Mouse (Mus musculus) layer of hippocampus, adult 8-10 months (tissue): ENCODE results near the gene Cfap61. TPM values are rescaled to one million over a fixed set of nuclear protein-coding genes. Genes with fewer than 3 reads are reported as not detected.

Experiments
- DNase-seq, 2 experiments: peaks; one replicate each; pipeline ENCODE4 v3.0.0; 2022; ENCODE audit warnings: low spot score in 2 of 2
- total RNA-seq, 4 experiments: library from RNA; stranded (reverse); gene quantifications; 2 replicates each; pipeline ENCODE4 v1.2.4; 2022

The Cfap61 gene
- total RNA-seq, 4 experiments from 2014 or later, result 2.3 to 4.4 (median 3.5) TPM

DNA sequence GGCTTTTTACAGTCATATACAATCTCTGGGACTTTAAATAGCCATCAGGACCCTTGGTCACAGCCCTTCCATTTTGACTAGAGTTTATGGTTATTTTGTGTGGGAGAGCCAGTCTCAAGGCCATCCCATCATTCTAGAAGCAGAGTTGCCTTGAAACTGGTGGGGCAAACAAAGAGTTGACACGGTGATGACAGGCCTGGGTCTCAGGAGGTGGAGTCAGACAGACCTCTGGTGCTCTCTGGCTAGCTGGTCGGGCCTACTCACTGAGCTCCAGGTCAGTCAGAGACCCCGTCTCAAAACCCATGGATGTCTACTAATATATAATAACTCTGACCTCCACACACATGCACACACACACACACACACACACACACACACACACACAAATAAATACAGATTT, 206.1 kb downstream of the Cfap61 start:
- no peak for DNase-seq

DNA sequence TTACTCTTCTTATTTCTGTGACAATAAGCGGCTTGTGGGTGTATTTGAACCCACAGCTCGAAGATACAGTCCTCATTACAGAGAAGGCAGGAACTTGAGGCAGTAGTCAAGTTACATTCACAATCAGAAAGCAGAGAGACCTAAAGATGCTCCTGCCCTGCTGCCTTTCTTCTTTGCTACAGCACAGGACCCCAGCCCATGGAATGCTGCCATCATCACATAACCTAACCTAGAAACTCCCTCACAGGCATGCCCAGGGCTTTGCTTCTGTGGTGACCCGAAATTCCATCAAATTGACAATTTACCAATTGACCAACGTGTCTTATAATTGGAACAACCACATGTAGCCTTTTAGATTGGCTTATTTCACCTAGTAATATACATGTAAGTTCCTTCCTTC, 212.7 kb downstream of the Cfap61 start:
- no peak for DNase-seq

DNA sequence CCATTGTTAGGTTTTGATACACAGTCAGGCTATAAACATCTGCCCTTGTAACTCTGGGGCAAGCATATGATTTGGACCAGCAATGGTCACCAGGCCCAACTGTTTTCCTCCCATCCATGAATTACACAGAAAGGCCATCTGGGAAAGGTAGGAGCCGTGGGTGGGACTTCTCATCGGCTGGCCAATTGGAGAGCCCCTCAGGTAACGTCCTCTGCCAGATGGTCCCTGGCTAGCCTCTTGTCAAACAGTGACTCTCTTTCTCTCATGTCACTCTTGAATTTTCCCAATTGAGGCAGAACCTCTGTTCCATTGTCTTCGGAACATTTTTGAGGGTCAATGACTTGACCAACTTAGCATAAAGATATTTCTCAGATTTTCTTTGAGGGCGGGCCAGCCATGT, 213.2 kb downstream of the Cfap61 start:
- no peak for DNase-seq

DNA sequence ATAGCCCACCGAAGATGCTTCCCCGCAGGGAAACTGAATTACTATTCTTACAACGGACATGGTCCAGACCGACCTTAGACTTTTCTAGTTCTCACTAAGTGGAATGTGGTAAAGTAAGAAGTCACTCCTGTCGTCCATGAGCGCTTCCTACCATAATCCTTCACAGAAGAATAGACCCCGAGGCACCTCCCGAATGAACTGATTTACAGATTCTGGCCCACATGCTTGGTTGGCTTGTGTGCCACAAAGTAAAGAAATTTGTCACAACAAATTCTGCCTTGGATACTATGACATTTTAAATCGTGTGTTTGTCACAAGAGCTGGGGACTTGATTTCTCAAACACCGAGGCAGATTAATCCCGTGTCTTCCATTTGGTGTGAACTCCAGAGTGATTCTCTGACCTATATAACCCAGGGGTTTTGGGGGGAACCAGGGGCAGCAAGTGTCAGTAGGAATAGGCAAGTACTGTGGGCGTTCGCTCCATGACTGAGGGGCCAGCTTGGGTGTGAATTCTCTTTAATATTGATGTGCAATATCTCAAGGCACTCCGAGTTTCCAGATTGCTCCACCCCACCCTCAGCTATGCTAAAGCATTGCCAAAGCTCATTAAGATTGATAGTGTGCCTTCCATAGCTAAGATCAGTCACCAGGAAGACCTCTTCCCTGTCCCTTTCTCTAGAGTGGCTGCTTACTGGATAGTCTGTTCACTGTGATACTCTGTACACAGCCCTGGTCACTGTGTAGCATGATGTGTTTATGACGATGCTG, 214.8 kb downstream of the Cfap61 start:
- no peak for DNase-seq

DNA sequence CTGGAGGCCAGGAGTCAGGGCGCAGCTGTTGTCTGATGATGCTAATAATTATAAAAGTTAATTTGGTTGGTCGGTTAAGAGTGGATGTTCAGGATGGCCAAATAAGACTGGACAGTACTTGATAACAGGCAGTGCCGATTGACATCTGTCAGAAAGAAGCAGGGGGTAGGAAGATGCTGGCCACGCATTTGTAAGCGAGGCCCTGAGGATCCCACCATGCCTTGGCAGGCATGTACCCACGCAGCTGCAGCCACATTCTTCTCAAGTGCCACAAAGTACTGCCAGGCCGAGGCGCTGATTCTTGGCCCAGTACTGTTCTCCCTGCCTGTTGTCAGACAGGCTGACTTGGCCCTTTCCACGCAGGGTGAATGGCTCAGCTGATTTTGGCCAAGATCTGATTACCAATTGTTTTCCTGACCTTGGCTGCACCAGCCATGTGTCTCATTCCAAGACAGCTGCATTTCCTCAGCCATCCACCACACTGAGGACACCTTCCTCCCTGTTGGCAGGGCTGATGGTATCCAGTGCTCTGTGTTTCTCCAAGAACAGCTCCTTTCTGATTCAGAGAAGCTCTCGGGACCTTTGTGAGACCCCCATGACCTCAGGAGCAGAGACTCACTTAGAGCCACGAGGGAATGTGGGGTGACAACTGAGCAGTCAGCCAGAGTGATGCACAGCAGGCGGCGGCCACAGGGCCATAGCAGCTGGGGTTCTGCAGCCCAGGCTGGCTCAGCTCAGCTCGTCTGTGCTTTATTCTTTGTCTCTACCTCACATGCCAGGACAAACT, 233.6 kb downstream of the Cfap61 start:
- peak in 1 of 2 experiments; percentile 7 for DNase-seq

DNA sequence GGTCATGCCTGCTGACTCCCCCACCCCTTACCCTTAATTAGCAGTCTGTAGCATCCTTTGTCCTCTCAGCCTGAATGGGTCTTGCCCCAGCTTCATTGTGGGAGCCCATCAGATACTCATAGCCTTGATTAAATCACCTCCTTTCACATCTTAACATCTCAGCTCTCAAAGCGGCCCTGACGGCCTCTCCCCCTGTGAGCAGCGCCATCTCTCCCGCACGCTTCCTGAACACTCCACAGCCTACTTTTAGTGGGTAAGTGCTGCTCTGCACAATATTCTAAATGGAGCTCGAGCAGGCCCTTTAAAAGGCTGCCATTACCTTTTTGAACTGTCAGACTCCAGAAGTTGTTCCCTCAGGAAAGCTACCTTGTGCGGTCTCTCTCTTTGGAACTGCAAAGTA, 234.9 kb downstream of the Cfap61 start:
- no peak for DNase-seq

DNA sequence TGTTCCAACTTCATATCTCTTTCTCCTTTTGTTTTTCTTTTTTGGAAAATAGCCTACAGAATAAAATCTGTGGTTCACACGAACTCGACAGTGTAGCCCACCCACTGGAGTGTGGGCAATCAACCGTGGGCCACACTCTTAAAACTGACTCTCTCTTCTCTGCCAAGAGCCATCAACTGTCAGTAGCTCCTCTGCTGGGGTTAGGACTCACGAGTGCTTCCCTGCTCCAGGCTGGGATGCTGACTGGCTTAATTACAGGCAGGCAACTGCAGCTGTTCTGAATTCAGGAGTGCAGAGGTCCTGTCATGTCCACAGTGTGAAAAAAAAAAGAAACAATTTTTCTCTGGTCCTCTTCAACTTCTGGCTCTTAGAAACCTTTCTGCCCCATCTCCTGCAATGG, 237.5 kb downstream of the Cfap61 start:
- no peak for DNase-seq

DNA sequence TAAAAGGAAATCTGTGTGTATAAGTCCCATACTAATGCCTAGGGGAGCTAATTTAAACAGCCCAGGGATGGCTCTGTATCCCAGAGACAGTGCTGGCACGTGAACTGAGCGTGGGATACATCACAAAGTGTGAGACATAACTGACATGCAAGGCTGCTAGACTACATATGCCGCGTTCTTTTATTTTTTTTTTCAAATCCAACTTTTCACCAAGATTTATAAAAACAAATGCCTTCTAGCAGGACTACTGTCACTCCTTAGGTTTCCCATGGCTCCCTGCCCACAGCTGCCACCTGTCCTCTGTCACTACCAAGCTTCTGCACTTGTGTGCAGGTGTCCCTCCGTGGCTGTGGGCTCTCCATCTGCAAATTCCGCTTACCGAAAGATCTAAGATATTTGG, 239.6 kb downstream of the Cfap61 start:
- peak; percentile 14 to 34 for DNase-seq

DNA sequence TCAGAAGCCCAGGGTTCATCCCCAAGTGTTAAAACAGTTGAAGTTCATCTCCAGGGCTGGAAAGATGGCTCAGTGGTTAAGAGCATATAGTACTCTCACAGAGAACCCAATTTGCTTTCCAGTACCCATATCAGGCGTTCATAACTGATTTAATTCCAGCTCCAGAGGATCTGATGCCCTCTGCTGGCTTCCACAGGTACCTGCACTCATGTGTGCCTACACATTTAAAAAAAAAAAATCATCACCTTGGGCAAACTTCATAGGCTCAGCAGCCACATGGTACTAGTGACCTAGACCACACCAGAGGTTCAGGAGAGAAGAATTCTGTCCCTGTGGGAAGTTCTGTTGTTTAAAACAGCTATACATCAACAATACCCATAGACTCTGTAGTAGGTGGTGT, 244.1 kb downstream of the Cfap61 start:
- DNase-seq, result no peak

DNA sequence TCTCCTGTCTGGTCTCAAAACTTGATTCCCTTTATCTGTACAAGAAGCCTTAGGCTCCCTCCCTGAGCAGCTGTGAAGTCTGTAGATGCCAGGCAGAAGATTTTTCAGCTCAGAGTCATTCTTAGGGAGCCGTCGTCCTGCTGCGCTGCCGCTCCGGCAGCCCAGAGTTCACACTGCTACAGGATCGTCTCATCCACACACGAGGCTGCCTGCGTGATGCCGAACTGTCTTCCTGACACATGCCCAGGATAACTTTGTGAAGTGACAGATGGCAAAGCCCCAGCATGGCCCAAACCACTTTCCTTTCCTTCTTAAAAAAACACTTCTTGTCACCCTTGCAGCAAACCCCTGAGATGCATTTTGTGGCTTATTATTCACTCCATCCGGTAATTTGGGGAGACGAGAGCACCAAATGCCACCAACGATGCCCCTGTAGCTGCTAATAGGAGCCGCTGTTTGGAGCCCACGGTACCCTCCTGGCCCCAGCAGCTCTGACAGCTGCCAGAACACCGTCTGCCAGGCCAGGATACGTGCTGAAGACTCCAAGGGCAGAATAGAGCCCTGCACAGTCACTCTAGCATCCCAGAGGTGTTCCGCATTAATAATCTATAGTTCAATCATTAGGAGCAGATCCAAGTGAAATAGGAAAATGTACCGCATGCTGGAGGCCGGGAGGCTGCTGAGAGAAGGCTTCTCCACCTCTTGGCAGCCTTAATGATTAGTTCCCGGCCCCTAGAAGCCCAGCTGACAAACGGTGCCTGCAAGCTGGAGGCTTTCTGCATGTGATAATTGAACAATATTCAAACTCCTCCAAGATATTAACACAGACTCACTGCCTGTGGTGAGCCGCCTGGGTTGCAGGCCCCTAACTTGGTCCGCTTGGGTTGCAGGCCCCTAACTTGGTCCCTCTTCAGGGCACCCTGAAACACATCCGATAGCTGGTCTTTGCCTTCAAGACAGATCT, 249.5 kb downstream of the Cfap61 start:
- no peak for DNase-seq

DNA sequence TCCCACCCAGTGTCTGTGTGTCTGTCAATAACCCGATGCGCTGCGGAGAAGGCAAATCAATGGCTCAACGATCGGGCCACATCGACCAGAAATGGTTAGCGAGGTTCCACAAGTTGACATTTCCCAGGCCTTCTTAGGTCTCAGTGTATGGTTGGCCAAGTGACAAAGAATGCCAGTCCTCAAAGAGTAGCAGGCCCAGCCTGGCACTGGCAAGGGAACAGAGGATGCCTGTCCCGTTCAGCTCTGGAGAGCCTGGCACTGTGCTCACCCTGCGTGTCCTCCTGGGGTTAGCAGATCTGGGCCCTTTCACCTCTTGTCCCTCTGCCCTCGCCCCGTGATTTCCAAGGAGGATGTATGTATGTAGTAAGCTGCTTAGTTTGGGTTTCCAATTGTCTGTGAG, 261.5 kb downstream of the Cfap61 start:
- DNase-seq, result no peak

DNA sequence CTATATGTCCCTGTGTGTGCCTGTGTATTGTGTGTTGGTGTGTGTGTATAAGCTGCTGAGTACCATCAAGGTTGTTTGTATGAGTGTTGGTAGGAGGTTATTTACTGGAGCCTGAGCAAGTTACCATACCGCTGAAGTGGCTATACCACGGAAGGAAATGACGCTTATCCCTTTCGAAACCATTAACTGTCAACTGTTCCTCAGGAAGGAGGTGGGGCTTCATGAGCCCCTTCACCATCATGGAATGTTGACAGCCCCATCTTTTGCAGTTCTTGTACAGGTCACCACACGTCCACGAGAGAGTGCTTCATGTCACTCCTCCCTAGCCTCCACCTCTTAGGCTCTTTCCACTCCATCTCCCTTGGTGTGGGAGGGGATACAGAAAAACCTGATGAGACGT, 263.4 kb downstream of the Cfap61 start:
- DNase-seq, result no peak

DNA sequence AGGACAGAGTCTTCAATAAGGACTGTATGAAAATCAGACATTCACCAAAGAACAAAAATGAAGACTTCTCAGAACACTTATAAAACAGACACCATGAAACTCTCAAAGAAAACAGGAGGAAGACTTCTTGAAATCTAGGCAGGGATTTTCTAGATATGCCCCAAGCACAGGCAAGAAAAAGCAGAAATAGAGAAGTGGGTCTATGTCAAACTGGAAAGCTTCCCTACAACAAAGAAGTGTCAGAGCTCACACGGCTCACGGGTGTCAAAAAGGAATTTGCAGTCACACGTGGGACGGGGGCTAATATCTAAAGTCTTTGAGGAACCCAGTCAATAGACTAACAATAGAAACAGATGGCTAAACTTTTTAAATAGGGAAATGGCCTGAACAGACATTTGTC, 276.4 kb downstream of the Cfap61 start:
- DNase-seq, result no peak

DNA sequence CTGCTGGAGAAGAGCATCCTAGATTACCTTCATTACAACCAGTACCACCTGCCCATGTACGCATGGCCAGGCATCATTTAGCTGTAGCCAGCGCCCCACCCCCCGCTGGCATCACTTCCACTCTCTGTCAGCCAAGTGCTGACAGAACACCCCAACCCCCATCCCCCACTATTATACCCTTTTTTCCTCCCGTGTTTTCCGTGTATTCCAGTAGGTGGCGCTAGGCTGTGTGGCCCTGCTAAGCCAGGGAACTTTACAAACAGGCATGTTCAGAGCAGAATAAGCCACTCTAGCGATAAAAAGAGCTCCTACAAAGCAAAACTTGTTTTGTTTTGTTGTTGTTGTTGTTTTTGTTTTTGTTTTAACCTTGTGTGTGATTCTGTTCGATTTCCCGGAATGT, 280.1 kb downstream of the Cfap61 start:
- peak in 1 of 2 experiments; percentile 31 for DNase-seq

DNA sequence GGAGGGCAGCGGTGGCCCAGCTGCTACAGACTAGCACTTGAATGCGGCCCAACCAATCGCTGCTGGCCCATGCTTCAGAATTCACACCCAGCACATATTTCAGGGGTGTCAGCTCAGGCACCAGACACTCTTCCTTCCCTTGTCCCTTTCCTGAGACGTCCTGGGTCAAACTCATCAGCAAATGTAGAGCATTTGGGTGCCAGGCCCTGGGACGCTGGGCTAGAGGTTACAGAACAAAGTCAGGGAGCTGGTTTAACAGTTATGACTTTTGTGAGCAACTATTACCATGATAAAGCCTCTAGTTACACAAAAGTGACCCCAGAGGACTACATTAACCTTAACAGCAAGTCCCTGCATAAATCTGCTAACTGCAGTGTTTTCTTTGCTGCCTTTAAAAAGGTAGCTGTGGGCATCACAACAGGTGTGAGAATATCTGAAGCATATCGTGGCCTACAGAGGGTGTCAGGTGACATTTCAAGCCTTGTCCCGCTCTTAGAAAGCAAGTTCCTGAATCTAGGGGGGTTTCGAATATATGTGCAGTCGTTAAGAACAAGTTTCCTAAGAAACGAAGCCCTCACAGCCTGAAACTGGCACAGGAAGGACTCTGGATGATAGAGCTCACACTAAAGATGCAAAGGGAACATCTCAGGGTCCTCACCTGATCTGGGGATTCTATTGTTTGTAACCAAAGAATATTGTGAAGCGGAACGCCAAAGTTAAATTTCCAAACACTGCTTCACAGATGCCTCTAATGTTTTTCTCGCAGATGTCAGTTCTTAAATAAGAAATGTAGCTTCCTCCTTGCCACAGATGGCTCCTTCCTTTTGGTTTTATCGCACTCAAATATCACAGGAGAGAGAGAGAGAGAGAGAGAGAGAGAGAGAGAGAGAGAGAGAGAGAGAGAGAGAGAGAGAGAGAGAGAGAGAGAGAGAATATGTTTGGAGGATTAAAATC, 281.8 kb downstream of the Cfap61 start:
- no peak for DNase-seq

DNA sequence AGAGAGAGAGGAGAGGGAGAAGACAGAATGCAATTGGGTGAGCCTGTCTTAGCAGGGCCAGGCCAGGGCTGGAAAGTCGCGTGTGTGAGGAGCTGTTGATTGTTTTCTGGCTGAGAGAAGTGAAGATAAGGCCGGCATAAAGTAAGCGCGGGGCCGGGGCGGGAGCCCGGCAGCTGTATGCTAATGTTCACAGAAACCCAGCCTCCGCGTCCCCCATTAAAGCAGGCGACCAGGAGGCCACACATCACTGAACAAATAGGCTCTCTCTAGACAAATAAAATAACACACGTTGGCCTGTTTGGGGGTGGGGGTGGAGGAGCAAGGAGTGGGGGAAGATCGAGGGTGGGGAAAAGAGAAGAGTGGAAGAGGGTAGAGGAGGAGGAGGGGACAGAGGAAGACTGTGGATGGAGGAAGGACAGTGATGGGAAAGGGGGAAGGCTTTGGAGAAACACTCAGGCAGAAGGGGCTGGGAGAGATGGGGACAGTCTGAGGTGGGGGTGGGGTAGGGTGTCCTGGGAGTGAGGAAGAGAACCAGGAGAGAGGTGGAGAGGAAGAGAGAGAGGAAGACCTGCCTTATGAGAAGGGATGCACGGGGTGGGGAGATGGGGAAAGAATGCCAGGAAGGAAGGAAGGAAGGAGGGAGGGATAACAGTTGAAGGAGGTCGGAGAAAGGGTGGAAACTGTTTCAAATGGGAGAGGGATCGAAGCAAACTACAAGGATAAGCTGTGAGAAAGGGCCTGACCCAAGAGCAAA, 282.8 kb downstream of the Cfap61 start:
- DNase-seq, result no peak

DNA sequence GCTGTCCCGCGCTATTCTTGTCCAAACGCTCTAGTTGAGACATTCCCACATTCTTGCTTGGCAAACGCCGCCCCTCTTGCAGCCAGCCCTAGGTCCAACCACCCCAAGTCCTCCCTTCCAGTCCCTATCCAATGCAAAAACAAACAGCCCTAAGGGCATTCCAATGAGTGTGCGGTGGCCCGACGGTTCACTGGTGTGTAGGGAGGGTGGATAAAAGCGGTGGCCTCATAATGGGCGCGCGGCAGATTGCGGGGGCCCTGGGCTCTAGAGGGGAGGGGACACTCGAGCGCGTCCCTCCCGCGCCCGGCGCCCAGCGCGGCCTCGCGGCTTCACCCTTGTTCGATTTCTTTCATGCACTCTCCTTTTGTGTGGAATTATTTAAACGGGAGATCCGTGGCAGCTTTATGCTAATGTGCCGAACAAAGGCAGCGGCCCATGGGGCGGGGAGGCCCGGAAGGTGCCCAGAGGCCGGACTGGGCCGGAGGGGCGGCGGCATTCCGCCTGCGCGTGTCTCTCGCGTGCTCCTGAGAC, 283.6 kb downstream of the Cfap61 start:
- DNase-seq, result no peak

DNA sequence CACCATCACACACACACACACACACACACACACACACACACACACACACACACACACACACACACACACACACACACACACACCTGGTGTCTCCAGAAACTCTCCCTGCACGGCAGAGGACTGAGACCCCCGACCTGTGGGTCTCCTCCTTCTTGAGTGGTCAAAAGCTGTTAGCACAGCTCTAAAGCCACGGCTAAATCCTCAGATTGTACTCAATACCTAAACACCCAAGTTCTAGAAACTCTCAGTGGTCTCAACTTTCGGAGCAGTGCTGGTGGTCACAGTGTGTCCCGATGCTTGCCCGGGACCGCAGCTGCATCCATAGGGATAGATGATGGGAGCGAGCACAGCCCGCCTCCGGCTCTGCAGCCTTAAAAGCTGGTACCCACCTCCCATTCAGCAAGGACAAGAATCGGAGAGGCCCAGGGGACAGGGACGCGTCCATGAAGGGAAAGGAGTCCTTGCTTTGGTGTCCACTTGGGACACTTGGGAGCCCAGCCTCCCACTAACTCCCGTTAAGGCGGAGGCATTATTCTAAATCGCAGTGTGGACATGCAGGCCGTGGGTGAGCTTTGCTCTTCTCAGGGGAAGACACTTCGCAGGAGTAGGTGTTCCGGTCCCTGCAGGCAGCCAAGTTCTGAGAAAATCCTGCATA, 284.4 kb downstream of the Cfap61 start:
- DNase-seq, result no peak

DNA sequence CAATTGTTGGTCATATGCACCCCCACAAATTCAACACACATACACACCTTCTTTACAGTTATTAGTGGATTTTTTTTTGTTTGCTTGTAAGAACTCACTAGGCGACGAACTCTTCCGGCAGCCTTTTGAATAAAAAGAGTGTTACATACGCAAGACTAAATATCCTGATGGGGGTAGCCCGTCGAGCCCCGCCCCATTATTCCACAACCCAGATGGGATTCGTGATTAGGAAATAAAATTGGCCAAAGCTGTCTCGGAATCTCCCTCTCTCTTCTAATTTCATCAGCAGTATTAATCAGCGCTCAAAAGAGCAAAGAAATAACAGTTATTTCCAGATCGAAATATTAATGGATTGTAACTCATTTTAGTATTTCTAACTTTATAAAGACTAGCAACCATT, 285.2 kb downstream of the Cfap61 start:
- no peak for DNase-seq
